Mouse (Mus musculus): ENCODE data around the gene Rsbn1.

Rsbn1 gene

GRCm38 (mm10) chr3:103914010-103914669 is at the start of gene Rsbn1:
Gene Rsbn1 (plus strand): TSS chr3:103914120.
- peak; percentile 76 for DNase-seq (ENCODE audit: low spot score)

- DNase-seq (ENCODE audit: low spot score): no peak
Observed at GRCm38 (mm10) chr3:103864200-103864599, 49.7 kb upstream of the Rsbn1 start.

- DNase-seq (ENCODE audit: low spot score): no peak
Observed at GRCm38 (mm10) chr3:103867424-103867971, 46.4 kb upstream of the Rsbn1 start.

GRCm38 (mm10) chr3:103868008-103868407 is 45.9 kb upstream of the Rsbn1 start:
- DNase-seq (ENCODE audit: low spot score): no peak

- no peak for DNase-seq (ENCODE audit: low spot score)
Observed at GRCm38 (mm10) chr3:103872663-103873098, 41.2 kb upstream of the Rsbn1 start.

- DNase-seq (ENCODE audit: low spot score): no peak
Observed at GRCm38 (mm10) chr3:103874329-103874728, 39.6 kb upstream of the Rsbn1 start.

GRCm38 (mm10) chr3:103885946-103886345 is 28.0 kb upstream of the Rsbn1 start:
- no peak for DNase-seq (ENCODE audit: low spot score)

GRCm38 (mm10) chr3:103887581-103887980 is 26.3 kb upstream of the Rsbn1 start:
- no peak for DNase-seq (ENCODE audit: low spot score)

GRCm38 (mm10) chr3:103893374-103893773 is 20.5 kb upstream of the Rsbn1 start:
- no peak for DNase-seq (ENCODE audit: low spot score)

- no peak for DNase-seq (ENCODE audit: low spot score)
Observed at GRCm38 (mm10) chr3:103904705-103905104, 9.2 kb upstream of the Rsbn1 start.

GRCm38 (mm10) chr3:103907335-103908030 is 6.4 kb upstream of the Rsbn1 start:
- no peak for DNase-seq (ENCODE audit: low spot score)

GRCm38 (mm10) chr3:103908781-103909180 is 5.1 kb upstream of the Rsbn1 start:
- DNase-seq (ENCODE audit: low spot score): no peak

GRCm38 (mm10) chr3:103913451-103913961 is 414 bp upstream of the Rsbn1 start:
- no peak for DNase-seq (ENCODE audit: low spot score)

GRCm38 (mm10) chr3:103914732-103915508 is 1.0 kb downstream of the Rsbn1 start:
- DNase-seq (ENCODE audit: low spot score): peak; percentile 16

- DNase-seq (ENCODE audit: low spot score): no peak
Observed at GRCm38 (mm10) chr3:103915509-103915896, 1.6 kb downstream of the Rsbn1 start.

- DNase-seq (ENCODE audit: low spot score): no peak
Observed at GRCm38 (mm10) chr3:103916205-103916838, 2.4 kb downstream of the Rsbn1 start.

GRCm38 (mm10) chr3:103916839-103917237 is 2.9 kb downstream of the Rsbn1 start:
- DNase-seq (ENCODE audit: low spot score): no peak

GRCm38 (mm10) chr3:103920094-103920493 is 6.2 kb downstream of the Rsbn1 start:
- no peak for DNase-seq (ENCODE audit: low spot score)

GRCm38 (mm10) chr3:103925302-103925701 is 11.4 kb downstream of the Rsbn1 start:
- no peak for DNase-seq (ENCODE audit: low spot score)

- no peak for DNase-seq (ENCODE audit: low spot score)
Observed at GRCm38 (mm10) chr3:103927511-103927910, 13.6 kb downstream of the Rsbn1 start.

- no peak for DNase-seq (ENCODE audit: low spot score)
Observed at GRCm38 (mm10) chr3:103944794-103945562, 31.1 kb downstream of the Rsbn1 start.
